Mouse (Mus musculus): ENCODE results near the gene 1700029I15Rik.

Gene 1700029I15Rik

DNA sequence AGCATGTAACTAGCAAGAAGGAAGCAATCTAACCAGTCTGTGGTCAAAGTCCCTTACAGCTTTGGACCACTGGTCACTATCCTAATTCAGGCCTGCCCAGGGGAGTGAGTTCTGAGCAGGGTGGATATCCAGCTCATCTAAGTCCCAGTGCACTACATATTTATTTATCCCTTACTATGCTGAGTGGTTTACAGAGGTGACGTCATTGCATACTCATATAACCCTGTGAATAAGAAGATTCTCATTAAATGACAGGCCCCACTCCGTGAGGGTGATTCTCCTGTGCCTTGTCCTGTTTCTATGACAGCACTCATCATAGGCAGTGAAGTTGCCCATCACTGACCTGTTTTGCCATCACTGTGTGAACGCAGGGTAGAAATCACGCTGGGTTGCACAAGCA lies 43.0 kb downstream of the 1700029I15Rik start:
- DNase-seq (ENCODE audit: low read depth, low spot score), result no peak

DNA sequence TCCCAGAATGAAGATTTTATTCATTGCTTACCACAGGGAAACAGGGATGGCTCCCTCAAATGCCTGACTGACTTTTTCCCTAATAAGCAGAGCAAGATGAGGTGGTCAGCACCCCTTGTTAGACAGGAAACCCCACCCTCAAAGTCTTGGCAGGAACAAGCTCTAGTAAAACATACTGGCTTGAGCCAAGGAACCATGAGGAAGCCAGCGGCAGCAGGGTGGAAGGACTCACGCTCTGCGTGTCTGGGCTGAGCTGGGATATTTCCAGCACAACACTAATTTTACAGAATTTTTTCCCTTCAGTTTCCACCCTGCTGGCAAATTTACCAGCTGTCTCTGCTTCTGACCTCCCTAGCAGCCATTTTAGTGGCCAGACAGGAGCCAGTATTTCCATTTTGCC lies 44.1 kb downstream of the 1700029I15Rik start:
- DNase-seq (ENCODE audit: low read depth, low spot score), result no peak

DNA sequence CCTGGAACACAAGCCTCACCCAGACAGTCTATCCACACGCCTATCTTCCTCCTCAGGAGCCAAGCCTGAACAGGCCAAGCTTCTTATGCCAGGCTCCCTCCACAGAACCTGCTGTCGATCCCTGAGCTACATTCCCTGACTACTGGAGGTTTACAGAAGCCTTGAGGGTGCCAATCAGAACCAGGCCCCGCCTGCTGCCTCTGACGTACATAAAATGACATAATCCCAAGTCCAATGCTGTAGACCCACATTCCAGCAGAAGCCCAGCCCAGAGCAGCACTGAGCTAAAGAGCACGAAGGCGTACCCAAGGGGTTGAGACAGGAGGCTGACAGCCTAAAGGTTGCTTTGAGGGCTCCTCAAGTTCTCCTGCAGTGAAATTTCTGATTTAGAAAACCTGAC lies 45.5 kb downstream of the 1700029I15Rik start:
- no peak for DNase-seq (ENCODE audit: low read depth, low spot score)

DNA sequence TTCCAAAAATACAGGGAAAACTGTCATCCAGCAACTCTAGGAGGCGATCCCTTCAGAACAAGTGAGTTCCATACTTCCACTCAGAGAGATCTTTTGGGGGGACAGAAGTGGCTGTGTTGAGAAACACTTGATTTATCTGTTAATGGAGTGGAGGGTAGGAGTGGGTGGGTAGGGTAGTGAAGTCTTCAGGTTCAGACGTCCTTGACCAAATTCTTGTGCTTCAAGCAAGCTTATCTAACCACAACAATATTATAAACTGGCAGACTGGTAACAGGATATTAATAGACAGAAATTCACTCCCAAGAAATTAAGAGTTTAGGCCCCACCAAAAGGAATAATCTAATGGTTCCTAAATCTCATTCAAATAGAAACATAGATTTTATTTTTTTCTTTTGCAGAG lies 47.8 kb downstream of the 1700029I15Rik start:
- no peak for DNase-seq (ENCODE audit: low read depth, low spot score)

DNA sequence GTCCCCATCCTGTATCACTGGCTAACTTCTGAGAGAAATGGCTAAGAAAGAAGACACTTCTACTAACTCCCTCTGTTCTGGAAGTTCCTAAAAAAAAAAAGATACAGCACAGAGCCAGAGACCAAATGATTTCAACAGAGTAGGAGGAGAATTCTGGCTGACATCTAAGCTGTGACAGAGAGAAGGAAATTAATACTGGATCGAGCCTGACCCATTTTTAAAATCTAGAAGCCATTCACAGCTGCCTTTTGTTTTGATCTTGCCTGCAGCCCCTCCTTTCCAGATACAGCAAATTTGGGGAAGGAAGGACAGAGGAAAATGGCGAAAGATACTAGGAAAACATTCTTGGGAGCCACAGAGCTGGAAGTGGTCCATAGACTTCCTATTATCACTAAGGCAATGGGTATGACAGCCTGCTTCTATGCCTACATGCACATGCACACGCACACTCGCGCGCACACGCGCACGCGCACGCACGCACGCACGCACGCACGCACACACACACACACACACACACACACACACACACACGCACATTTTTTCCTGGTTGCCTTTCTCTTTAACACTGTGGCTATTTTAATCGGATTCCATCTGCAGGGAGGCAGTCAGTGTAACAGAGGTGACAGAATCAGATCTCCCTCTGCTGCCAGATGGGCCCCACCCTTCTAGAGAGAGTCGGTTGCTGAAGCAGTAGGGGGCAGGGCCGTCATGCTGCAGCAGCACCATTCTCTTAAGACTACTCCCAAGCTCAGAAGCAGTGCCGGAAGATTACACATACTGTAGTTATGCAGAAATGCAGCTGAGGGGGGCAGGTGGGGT lies 48.6 kb downstream of the 1700029I15Rik start:
- no peak for DNase-seq (ENCODE audit: low read depth, low spot score)

DNA sequence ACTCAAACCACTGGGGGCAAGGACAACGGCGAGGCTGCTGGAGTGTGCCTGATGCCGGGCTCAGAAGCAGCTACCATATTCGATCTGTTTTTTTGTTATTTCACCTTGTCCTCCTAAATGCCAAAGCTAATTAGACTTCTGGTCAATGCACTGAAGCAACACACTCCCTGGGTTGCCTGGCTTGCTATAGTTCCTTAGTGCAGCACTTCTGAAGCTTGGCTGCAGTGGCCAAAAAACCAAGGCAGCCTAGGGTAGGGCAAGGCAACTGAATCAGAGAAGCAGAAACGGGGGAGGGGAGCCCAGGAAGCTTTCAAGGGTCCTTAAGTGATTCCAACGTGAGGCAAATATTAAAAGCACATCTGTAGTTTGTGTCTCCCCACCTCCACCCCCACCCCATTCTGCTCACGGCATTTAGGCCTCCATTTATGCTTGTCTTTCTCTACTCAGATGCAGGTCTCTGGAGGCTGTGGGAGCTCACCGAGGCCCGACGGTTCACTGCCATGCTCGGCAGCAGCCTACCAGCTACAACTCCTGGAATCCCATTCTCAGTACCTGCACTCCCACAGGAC lies 49.4 kb downstream of the 1700029I15Rik start:
- no peak for DNase-seq (ENCODE audit: low read depth, low spot score)

DNA sequence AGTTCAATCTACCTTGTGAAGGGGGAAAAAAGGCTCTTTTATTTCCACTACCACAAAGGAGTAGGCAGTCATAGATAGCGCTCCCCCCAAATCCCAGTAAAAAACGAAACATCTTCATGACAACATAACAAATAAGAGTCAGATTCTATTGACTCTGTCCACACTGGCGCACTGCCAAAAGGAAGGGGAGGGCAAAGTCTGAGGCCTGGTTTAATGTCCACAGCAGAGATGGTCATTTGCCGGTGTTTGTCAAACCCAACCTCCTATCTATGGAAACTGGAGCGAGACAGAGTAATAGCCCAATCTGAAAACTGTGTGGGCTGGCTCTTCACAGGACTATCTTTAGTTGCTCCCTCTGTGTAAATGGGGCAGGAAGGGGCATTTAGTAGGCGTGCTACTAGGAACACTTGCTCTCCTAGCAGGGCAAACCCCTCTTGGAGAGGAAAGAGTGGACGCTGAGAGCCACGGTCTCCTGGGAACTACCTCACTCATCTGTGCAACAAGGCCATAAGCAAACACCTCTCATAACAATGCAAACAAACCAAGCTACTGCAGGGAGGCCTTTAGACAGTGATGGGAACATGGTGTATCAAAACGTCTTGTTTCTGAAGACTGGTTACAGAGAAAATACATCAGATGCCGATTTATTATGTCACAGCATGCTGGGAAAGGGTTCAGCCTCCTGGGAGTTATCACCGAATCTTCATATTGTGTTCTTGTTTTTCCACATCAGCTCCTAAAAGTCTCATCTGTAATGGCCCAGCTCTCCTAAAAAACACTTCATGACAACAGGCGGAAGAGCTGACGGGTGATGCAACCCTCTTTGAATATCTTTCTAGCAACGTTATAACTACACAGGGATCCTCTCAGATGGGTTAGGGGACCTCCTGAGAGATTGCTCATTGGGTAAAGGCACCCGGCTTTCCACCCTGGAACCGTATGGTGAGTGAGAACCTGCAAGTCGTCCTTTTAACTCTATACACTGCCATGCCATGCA lies 50.3 kb downstream of the 1700029I15Rik start:
- no peak for DNase-seq (ENCODE audit: low read depth, low spot score)

DNA sequence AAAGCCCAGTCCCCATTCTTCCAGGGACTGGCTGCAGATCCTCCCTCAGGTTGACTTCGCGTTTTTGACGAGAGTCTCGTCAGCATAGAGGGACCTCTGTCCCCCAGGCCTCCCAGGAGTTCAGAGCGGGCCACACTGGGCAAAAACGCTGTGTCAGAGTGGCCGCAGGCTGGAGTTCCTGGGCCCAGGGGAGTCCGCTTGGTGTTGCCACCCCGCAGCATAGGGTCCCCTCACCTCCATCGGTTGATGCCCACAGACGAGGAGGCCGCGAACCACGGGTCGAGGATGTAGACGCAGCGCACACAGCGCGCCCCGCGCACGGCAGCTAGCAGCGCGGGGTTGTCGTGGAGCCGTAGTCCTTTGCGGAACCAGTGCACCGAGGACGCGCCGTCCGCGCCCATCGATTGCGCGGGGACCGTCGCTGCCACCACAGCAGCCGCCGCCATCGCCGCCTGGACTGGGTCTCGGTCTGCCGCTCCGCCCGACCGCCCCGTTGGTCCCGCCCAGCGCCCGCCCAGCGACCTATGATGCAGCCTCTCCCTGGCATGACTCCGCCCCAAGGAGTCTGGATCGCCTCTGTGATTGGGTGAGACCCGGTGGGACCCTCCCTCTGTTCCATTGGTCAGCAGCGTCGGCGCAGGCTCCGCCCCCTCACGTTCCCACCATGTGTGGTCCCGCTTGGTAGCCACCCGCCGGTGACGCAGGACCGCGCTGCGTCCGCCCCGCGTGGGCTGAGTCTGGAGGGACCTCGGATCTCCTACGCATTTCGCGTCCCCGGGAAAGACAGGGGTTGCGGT lies 51.4 kb downstream of the 1700029I15Rik start, which contains the start of gene Cry2:
Gene Cry2 (minus strand): TSS at position 466 of the 797 bp plus-strand sequence.
- peak; percentile 99 for DNase-seq (ENCODE audit: low read depth, low spot score)

DNA sequence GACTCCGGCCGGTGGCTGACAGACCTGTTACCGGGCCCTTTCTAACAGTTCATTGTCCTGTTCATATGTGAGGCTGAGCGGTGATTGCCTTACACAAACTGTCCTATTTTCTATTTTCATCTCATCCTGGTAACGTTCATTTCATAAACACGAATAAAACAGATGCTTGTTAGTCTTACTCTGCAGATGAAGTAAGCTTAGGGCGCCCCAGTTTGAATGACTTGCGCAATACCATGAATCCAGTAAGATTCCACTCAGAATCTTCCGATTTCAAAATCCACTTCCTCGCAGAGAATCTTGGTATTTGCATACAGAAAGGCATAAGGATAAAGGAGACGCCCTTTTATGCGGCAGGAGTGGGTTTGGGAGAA lies 52.0 kb downstream of the 1700029I15Rik start:
- DNase-seq (ENCODE audit: low read depth, low spot score), result no peak

DNA sequence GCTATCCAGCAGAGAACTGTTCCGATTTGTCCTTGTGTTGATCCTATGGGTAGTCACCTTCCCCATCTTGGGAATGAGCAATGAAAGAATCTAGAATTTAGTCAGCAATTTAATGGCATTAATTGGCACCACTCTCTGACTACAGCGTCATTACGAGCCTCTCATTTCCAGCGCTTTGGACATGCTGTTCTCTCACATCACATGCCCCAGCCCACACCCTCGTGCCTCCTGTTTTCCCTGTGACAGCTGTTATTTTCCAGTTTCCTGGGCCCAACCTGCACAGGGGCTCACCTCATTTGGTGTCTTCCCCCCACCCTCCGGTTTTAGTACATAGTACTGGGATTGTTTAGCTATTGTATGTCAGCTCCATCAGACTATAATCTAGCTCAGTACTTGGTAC lies 52.7 kb downstream of the 1700029I15Rik start:
- no peak for DNase-seq (ENCODE audit: low read depth, low spot score)

Measured in CD4-positive, CD25-positive, alpha-beta regulatory T cell, adult 2 months (primary cell).